Mouse (Mus musculus) thymus, postnatal 36 days (tissue): ENCODE results near the gene Arhgap10.

ENCODE experiments used
- DNase-seq, 2 experiments: peaks; one replicate each; pipeline ENCODE4 v3.0.0; 2022; ENCODE audit warnings: mixed read lengths in 2 of 2

Arhgap10 gene

GRCm38 (mm10) chr8:77275571-77275970 is 242.2 kb downstream of the Arhgap10 start:
- no peak for DNase-seq

GRCm38 (mm10) chr8:77272136-77272535 is 245.6 kb downstream of the Arhgap10 start:
- DNase-seq: no peak

- DNase-seq: no peak
These were observed 249.8 kb downstream of the Arhgap10 start for GRCm38 (mm10) chr8:77267941-77268405.

DNA sequence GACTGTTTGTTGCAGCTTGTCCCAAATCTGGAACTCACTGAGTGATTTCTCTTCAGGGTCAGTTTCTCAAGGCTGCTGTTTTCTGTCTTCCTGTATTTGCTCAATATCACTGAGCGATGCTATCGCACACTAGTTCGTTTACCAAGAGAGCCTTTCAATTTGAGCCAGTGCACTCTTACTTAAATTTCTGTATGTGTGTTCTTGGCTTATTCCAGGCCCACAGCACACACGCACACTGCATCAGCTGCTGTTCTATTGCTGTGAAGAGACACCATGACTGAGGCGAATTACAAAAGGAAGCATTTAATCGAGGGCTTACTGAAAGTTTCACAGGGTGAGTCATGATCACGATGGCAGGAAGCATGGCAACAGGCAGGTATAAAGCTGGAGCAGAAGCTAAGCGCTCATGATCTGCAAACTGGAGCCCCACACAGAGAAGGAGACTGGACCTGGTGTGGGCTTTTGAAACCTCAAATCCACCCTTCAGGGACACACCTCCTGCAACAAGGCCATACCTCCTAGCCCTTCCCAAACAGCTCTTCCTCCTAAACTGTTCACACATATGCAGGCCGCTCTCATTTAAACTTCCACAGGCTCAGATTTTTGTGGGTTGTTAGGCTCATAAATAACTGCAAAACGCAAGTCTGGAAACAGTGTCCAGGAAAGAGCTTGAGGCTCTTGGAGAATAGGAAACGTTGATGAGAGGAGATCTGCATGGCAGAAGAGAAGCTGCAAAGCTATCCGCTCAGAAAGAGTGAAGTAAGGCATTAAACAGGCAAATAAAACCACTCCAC is 255.3 kb downstream of the Arhgap10 start:
- no peak for DNase-seq

GRCm38 (mm10) chr8:77261215-77261614 is 256.5 kb downstream of the Arhgap10 start:
- DNase-seq: no peak

DNA sequence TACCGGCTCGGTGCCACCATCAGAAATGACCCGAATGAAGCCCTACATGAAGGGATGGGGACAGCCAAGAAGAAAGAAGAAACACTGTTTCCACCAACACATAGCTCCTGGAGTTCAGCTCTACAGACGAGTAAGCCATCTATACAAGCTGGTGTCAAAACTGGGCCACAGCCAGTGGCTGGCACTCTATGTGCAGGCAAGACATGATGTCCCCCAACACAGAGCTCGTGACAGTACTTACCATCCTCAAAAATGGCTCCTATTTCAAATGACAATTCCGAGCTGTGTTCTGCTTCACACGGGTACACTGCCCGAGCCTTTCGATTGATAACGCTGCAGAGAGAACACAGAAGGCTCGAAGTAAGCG is 260.7 kb downstream of the Arhgap10 start:
- no peak for DNase-seq

DNA sequence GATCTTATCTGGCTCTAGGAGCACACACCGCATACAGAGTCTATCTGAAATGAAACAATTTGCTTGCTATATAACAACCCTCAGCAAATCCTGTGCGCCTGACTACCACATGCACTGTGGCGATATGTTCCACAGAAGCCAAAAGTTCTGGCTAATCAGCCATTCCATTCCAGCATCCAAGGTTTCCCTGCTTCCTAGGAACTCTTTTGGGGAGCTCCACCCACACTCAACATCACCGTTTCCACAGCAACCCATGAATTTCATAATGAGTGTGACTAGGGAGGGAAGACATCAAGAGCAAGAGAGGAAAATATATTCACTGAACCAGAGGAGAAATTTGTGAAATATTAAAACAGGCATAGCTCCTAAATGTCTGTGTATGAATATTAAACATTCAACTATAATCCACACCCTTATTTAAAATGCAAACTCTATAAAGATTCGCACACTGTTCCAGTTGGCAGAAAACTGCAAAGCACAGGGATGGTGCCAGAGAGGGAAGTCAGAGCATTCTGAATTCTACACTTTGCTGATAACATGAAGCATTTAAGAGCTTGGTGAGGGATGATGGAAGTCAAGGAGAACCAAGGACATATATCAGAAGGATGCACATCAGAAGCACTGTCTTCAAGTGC is 261.2 kb downstream of the Arhgap10 start:
- no peak for DNase-seq

DNA sequence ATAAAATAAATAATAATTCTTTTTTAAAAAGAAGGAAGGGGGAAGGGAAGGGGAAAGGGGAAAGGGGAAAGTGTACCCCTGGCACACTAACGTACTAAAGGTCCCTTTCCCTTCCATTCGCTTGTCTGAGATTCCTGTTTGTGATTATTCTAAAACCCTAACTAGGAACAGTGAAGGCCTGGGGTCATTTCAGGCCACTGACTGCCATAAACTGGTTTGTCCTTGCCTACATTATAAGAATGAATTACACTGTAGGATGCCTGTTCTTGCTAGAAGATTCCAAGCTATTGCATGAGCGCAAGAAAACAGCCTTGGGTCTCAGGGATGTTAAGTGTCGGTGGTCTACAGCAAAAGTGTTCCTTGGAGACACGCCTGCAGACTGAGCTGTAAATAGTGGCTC is 263.3 kb downstream of the Arhgap10 start:
- DNase-seq: no peak

- no peak for DNase-seq
These were observed 266.6 kb downstream of the Arhgap10 start for GRCm38 (mm10) chr8:77251134-77251533.

GRCm38 (mm10) chr8:77250094-77250493 is 267.7 kb downstream of the Arhgap10 start:
- no peak for DNase-seq

DNA sequence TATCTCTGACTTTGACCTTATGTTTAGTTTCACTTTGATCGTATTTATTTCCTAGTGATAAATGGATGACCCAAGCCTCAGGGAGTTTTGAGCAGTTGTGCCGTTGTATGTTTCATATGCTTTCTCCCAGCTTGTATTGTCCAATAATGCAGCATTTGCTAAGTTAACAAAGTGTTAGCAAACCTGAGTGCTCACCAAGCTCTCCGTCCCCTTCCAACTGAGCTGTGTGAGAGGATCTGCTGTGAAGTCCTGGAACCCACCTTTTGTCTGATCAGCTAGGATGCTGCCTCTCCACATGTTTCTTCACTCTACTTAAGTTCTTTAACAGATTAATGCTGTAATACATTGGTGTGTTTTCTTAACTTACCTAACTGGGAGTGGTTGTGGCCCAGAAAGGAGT is 276.4 kb downstream of the Arhgap10 start:
- no peak for DNase-seq

DNA sequence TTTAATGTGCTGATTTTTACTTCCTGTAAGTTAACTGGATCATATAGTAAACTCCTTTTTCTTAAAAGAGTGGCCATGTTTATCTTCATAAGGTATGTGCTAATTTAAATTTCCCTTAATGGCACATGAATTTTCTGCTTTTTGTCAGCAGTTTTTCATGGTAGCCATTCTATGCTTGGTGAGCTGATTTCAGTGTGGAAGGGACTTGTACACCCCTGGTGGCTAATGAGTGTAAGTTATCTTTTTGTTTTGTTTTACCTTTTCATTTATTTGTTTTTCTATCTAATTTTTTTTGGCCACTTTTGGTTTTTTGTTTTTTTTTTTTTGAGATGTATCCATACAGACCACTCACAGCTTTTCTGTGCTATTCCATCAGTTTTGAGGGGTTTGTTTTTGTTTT is 278.3 kb downstream of the Arhgap10 start:
- no peak for DNase-seq

DNA sequence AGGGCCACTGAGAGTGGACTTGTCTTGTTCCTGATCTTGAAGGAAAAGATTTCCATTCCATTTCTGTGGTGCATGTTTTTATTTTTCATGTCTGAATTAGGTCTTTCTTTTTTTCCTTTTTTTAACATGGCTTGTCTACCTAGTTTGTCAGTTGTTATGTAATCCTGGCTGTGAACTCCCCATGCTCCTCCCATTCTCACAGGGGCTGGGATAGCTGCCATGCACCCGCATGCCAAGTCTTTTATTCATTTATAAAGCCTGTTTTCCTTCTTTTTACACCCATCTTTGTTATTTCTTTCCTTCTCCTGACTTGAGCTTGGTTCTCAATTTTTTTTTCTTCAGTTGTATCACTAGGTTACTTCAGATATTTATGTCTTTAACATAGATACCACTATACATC is 281.1 kb downstream of the Arhgap10 start:
- DNase-seq: no peak

- no peak for DNase-seq
These were observed 285.3 kb downstream of the Arhgap10 start for GRCm38 (mm10) chr8:77232411-77232810.

- DNase-seq: no peak
These were observed 285.9 kb downstream of the Arhgap10 start for GRCm38 (mm10) chr8:77231834-77232233.

- DNase-seq: no peak
These were observed 286.5 kb downstream of the Arhgap10 start for GRCm38 (mm10) chr8:77231211-77231610.

GRCm38 (mm10) chr8:77228688-77229087 is 289.1 kb downstream of the Arhgap10 start:
- no peak for DNase-seq

- no peak for DNase-seq
These were observed 290.0 kb downstream of the Arhgap10 start for GRCm38 (mm10) chr8:77227742-77228141.

DNA sequence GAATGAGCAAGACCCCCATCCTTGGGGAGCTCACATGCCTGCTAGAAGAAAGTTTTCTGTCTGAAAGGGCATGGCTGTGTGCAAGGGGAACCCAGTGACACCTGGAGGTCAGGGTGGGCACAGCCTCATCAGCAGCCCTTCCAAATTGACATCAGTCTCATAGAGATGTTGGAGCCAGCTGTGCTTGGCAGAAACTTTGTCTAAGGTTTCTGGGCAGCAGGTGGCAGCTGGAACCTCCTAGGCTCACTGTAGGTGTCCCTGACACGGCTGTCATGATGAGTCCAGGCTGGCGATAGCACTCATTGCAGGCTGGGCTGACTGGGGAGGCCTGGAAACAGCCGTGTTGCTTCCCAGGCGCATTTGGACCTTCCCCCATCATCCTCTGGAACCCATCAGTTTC is 294.6 kb downstream of the Arhgap10 start:
- DNase-seq: no peak

DNA sequence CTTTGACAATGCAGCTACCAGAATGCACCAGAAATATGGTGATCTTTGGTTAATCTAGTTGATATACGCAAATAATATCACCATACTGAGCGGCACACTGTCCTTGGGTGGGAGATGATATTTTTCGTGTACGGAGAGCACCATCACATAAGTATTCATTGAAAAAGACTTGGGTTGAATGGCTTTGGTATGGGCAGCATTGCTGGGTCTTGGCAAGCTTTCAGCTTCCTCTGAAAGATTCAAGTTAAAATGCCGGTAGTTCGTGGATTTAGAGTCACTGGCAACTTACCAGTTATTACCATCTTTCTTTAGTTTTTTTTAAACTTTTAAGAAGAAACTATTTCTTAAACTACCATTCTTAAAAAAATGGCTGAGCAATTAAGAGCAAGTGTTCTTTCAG is 302.6 kb downstream of the Arhgap10 start:
- no peak for DNase-seq

DNA sequence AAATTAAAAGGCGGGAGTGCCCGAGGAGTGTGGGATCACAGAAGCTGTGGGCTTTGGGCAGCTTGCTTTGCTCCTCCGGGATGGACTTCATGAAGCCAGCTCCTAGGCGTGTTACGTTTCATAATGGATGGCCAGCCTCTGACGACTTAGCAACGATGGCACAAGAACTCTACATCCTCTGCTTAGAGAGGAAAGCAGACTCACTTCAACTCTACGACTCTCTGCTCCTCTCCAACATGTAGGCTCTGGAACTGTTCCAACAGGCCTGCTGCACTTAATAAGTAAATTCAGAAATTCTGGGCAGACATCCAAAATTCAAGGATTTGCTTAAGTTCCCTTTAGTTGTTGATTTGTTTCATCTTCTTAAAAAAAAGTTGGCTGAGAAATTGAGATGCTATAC is 303.1 kb downstream of the Arhgap10 start:
- no peak for DNase-seq

DNA sequence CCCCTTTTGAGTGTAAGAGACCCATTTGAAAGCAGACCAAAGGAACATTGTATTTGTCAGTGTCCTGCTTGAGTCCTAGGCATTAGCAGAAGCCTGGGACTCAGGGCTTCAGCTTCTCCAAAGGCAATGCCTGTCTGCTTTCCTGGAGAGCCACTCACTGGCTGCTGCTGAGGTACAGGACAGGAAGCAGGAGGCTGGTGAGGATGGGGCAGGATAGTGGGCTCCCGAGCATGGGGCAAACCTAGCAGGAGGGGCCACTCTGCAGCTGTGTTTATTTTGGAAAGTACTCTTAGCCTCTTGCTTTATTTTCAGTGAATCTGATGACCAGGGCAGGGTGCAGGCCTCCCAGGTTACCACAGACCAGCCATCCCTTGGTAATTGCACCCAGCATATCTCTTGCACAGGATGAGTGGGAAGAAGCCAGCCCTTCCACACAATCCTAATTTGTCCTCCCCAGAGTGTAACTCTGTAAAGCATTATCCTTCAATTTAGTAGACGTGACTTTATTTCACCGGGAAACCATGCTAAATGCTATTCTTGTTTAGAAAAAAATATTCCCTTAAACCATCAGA is 303.8 kb downstream of the Arhgap10 start:
- no peak for DNase-seq

DNA sequence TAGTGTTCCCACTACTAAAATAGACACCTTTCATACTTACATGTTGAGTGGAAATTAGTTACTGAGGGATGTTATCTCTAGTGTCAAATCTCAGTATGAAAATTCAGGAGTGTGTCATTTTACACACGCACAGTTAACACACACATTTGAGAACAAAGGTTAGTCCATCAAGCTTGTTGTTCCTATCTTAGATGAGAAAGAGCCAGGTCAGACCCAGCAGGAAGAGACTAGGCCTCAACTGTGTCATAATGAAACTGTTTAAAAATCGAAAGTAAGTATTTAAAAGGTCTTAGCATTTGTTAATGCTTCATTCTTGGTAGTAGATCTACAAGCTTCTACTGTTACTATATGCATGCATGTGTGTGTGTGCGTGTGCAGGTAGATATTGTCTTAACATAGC is 308.5 kb downstream of the Arhgap10 start:
- no peak for DNase-seq
